Mouse (Mus musculus) heart, adult 2 months (tissue): ENCODE results near the gene Ppp1r12c.

Experiments
- CTCF ChIP-seq: fragments of 200-600 bp; IDR thresholded peaks from 2 replicates; pipeline ENCODE4 v1.8.1; 2022; ENCODE audit warnings: antibody characterized with exemption, mild to moderate bottlenecking, moderate library complexity
- EP300 ChIP-seq: fragments of 200-500 bp; IDR thresholded peaks from 2 replicates; pipeline ENCODE4 v1.6.1; 2011; ENCODE audit warnings: low read depth, low read length, control low read depth; ENCODE audit not compliant: insufficient read depth
- POLR2A ChIP-seq: fragments of 200-500 bp; IDR thresholded peaks from 2 replicates; pipeline ENCODE4 v1.6.1; 2011; ENCODE audit warnings: mild to moderate bottlenecking, low read depth, low read length, control low read depth; ENCODE audit not compliant: insufficient read depth

DNA sequence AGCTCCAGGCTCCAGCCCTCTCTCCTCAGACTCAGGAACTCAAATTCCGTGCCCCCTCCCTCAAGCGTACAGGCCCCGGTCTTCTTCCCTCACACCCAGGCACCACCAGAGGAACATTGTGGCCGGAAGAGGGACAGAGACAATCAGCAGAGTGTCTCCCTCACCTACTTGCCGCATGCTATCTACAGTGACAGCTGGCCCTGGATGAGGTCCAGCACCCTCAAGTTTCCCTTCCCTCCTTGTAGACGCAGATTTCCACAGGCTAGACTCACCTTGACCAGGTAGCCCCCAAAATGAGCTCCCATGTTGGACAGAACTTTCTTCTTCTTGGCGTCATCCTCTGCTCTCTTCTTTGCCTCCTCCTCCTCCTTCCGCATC lies 7.2 kb upstream of the Ppp1r12c start:
- no peak for TF ChIP-seq CTCF
- TF ChIP-seq EP300: no peak
- TF ChIP-seq POLR2A: no peak
